Mouse (Mus musculus): ENCODE results near the gene Homer2. TPM values are rescaled to one million over a fixed set of nuclear protein-coding genes. Genes with fewer than 3 reads are reported as not detected.

Gene Homer2
- polyA plus RNA-seq, 1 experiment from 2014 or later = 34.4 TPM

- Histone ChIP-seq H3K36me3 (no peaks in the 10 kb centered on the region), H3K4me2 (no peak overlapping the region), H3K4me1 (replicated peaks) (no peaks in the 10 kb centered on the region), H3K27me3 (no peaks in the 10 kb centered on the region), H3K27ac (replicated peaks) (no peak overlapping the region), H3K4me3 (no peak overlapping the region), H3K9ac (no peak overlapping the region), H3K9me3 (no peaks in the 10 kb centered on the region)
- peak; percentile 54; the same call in 1 of the 2 replicates for ATAC-seq (ENCODE audit: low FRiP score, low read depth)
- WGBS = 43% methylated on average over 4 of the region's 4 CpGs
Observed at GRCm38 (mm10) chr7:81553589-81553988, 153.7 kb downstream of the Homer2 start.

Other genes starting within 250 kb of the Homer2 start
- 133 and 147 TPM in 2 replicates for gene Ap3b2, start 213.6 kb downstream of the Homer2 start, polyA plus RNA-seq (2015; fragmentation: Nextera tagmentation; extraction: Ambion mirVana)
- gene BC048679, start 209.2 kb downstream of the Homer2 start, polyA plus RNA-seq (2015; fragmentation: Nextera tagmentation; extraction: Ambion mirVana) = not detected in 2 replicates
- 0.12 and 0.29 TPM in 2 replicates for gene Fsd2, start 140.6 kb downstream of the Homer2 start, polyA plus RNA-seq (2015; fragmentation: Nextera tagmentation; extraction: Ambion mirVana)
- gene Whamm, start 136.3 kb downstream of the Homer2 start, polyA plus RNA-seq (2015; fragmentation: Nextera tagmentation; extraction: Ambion mirVana) = 5.5 and 6.6 TPM in 2 replicates
- gene Ramac, start 55.4 kb upstream of the Homer2 start, polyA plus RNA-seq (2015; fragmentation: Nextera tagmentation; extraction: Ambion mirVana) = 129 and 137 TPM in 2 replicates
- gene 3110040N11Rik, start 82.0 kb upstream of the Homer2 start, polyA plus RNA-seq (2015; fragmentation: Nextera tagmentation; extraction: Ambion mirVana) = 44.7 and 49.8 TPM in 2 replicates
- gene Btbd1, start 121.9 kb upstream of the Homer2 start, polyA plus RNA-seq (2015; fragmentation: Nextera tagmentation; extraction: Ambion mirVana) = 90.5 and 93.8 TPM in 2 replicates
- not detected in 2 replicates for gene Gm10160, start 148.3 kb upstream of the Homer2 start, polyA plus RNA-seq (2015; fragmentation: Nextera tagmentation; extraction: Ambion mirVana)
- gene Tm6sf1, start 151.5 kb upstream of the Homer2 start, polyA plus RNA-seq (2015; fragmentation: Nextera tagmentation; extraction: Ambion mirVana) = 11.7 and 11.8 TPM in 2 replicates
- 57.0 and 59.0 TPM in 2 replicates for gene Hdgfl3, start 226.9 kb upstream of the Homer2 start, polyA plus RNA-seq (2015; fragmentation: Nextera tagmentation; extraction: Ambion mirVana)

Measured in hindbrain, embryonic 15.5 days (tissue).